Mouse (Mus musculus) left cerebral cortex, adult 8-10 months (tissue): Measurements from ENCODE around the gene Gm5868. TPM values are rescaled to one million over a fixed set of nuclear protein-coding genes. Genes with fewer than 3 reads are reported as not detected.

Experiments
- total RNA-seq, 4 experiments: library from RNA; stranded (reverse); gene quantifications; 2 replicates each; pipeline ENCODE4 v1.2.4; 2022

The Gm5868 gene
- total RNA-seq, 4 experiments from 2014 or later, result 0.57 to 1.0 (median 0.65) TPM; not detected in 1

Other genes starting within 250 kb of the Gm5868 start
- under 1 TPM; 0.21 to 0.94 (median 0.40) TPM for gene Corin, start 83.1 kb downstream of the Gm5868 start, total RNA-seq
- 10 to 100 TPM; 11.5 to 16.4 (median 14.7) TPM for gene Nfxl1, start 27.9 kb downstream of the Gm5868 start, total RNA-seq
- gene Zar1, start 6.3 kb downstream of the Gm5868 start, total RNA-seq, result under 1 TPM in 1 of 4 experiments, not detected in 3; 0.33 TPM
- not detected for gene Cnga1, start 56.7 kb upstream of the Gm5868 start, total RNA-seq
- gene Nipal1, start 60.2 kb upstream of the Gm5868 start, total RNA-seq, result not detected
- gene Txk, start 165.2 kb upstream of the Gm5868 start, total RNA-seq, result under 1 TPM in 3 of 4 experiments, not detected in 1; 0.17 to 0.58 (median 0.34) TPM